Mouse (Mus musculus): ENCODE measurements at regions not wholly inside any gene's neighbourhood (a gene's known extent, or its start where the extent isn't known, plus 50 kb on each side); places are given as distances from the start of the nearest gene placed in this dataset.
A peak's percentile ranks its signal among the peaks of the same experiment; 100 is the strongest.

GRCm38 (mm10) chr6:117000951-117001725 is 167.2 kb upstream of the Cxcl12 start:
- DNase-seq (ENCODE audit: low spot score), result no peak

GRCm38 (mm10) chr6:117012621-117013020 is 155.7 kb upstream of the Cxcl12 start:
- no peak for DNase-seq (ENCODE audit: low spot score)

GRCm38 (mm10) chr6:117015461-117015860 is 152.9 kb upstream of the Cxcl12 start:
- no peak for DNase-seq (ENCODE audit: low spot score)

DNA sequence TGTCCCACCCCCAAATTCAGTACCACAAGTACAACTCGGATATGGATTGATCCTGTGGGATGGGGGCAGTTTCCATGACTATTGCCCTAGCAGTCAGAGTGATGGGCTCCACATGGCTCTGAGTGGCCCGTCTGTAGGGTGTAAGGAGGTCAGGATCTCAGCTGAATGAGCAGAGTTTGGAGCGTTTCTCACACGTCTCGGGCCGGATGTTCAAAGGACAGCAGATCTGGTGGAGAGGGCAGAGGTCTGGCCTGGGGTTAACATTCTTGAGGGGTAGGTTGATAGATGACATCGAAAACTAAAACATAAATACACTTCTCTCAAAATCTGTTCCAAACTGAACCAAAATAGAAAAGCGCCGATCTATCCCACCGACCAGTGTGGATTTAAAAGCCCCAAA is 146.5 kb upstream of the Cxcl12 start:
- no peak for DNase-seq (ENCODE audit: low spot score)

GRCm38 (mm10) chr6:117032042-117032746 is 136.1 kb upstream of the Cxcl12 start:
- no peak for DNase-seq (ENCODE audit: low spot score)

DNA sequence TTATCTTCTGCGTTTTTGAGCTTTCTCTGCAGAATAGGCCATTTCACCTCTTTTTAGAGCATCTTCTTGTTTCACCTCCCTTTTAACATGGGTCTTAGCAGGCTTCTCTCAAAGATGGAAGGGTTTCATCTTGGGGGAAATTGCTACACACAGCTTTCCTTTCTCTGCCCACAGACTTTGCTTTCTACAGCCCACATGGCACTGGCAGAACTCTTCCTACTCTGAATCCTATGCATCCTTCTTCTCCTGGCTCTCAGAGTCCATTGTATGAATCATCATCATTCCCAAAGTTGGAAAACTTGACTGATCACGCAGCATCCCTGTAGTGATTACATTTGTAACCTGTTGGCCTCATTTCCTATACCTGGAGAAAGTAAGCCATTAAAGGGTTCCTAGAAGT is 124.6 kb upstream of the Cxcl12 start:
- no peak for DNase-seq (ENCODE audit: low spot score)

- DNase-seq (ENCODE audit: low spot score), result no peak
Measured at GRCm38 (mm10) chr6:117049459-117050010, 118.8 kb upstream of the Cxcl12 start.

GRCm38 (mm10) chr6:117060688-117061087 is 107.6 kb upstream of the Cxcl12 start:
- DNase-seq (ENCODE audit: low spot score), result peak; percentile 10

GRCm38 (mm10) chr6:117067541-117068305 is 100.6 kb upstream of the Cxcl12 start:
- DNase-seq (ENCODE audit: low spot score), result no peak

- no peak for DNase-seq (ENCODE audit: low spot score)
Measured at GRCm38 (mm10) chr6:117071311-117071710, 97.0 kb upstream of the Cxcl12 start.

DNA sequence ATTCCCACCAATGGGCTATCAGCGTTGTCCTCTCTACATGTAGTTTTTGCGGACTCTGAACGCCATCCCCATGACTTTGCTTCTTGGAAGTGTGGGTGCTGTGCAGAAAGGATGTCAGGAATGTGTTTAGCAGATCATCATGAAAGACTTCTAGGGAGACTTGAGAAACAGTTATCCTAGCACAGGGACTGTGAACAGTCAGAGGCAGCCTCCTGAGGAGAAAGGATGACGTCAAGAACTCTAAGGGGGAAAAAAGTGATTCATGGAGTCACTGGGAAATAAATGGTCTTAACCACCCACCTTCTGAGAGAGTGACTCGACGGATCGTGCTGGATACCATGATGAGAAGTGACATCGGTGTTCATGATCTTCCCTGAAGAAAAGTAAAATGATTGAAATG is 96.5 kb upstream of the Cxcl12 start:
- DNase-seq (ENCODE audit: low spot score), result no peak

DNA sequence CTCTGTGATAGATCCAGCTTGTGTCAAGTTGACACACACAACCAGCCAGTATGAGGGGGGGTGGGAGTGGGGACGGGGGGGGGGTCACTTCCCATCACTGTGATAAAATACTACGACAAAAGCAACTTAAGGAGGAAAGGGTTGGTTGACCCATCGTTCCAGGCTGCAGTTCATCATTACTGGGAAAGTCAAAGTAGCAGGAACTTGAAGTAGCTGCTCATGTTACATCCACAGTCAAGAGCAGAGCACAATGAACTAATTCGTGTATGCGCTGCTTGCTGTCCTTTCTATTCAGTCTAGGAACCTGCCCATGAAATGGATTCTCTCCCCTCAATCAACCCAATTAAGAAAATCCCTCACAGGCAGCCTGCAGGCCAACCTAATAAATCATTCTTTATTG is 88.8 kb upstream of the Cxcl12 start:
- DNase-seq (ENCODE audit: low spot score), result no peak

- DNase-seq (ENCODE audit: low spot score), result peak; percentile 54
Measured at GRCm38 (mm10) chr6:117080973-117081372, 87.4 kb upstream of the Cxcl12 start.

GRCm38 (mm10) chr6:117084211-117084610 is 84.1 kb upstream of the Cxcl12 start:
- no peak for DNase-seq (ENCODE audit: low spot score)

- DNase-seq (ENCODE audit: low spot score), result no peak
Measured at GRCm38 (mm10) chr6:117084833-117085500, 83.4 kb upstream of the Cxcl12 start.

GRCm38 (mm10) chr6:117094742-117095141 is 73.6 kb upstream of the Cxcl12 start:
- DNase-seq (ENCODE audit: low spot score), result no peak

DNA sequence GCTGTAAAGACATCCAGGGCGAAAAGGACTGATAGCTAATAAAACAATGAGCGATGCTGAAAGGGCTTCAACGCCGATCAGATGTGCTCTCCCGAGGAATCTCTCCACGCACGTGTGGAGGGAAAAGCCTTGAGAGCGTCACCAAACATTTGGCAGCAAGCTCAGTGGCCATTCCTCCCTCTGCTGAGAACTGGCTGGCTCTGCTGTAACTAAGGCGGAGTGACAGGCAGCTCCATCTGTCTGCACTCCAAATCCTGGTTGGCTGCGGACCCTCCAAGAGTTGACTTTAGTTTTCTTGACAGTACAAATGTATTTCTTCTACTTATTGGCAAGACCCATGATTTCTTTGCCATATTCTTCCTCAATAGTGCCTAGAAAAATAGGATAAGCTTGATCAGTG is 68.5 kb upstream of the Cxcl12 start:
- no peak for DNase-seq (ENCODE audit: low spot score)

DNA sequence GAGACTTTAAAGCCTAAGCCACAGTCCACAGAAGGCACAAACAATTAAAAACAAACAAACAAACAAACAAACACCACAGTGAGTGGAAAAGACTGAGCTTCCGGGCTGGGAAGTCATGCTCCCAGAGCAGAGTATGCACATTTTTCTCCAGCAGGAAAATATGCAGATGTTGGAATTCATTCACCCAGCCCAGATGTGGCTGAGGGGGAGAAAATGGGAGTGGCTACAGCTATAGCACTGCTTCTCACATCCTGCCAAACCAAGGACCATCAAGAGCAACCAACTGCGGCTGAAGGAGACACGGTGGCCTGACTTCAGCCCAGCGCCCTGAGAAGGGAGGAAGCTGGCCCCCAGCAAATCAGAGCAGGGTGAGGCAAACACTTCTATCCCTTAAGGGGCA is 65.6 kb upstream of the Cxcl12 start:
- no peak for DNase-seq (ENCODE audit: low spot score)

DNA sequence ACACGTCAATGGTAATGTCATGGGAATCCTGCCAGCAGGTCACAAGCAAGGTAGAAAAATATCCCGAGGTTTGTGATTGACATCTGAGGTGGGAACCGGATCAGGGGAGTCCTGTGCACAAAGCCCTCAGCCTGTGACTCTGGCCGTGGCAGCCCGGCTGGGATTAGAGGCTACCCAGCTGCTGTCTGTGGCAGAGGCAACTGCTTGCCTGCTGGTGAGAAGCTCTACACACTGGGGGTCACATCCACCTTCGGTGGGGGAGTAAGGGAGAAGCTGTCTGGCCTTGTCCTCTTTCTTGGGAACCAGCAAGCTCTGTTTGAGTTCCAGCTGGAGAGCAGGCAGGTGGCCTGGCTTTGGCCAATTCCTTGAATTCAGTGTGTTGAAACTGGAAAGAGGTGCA is 64.3 kb upstream of the Cxcl12 start:
- DNase-seq (ENCODE audit: low spot score), result no peak

- no peak for DNase-seq (ENCODE audit: low spot score)
Measured at GRCm38 (mm10) chr6:117104463-117104862, 63.9 kb upstream of the Cxcl12 start.

GRCm38 (mm10) chr6:117105182-117105589 is 63.1 kb upstream of the Cxcl12 start:
- DNase-seq (ENCODE audit: low spot score), result peak; percentile 11

DNA sequence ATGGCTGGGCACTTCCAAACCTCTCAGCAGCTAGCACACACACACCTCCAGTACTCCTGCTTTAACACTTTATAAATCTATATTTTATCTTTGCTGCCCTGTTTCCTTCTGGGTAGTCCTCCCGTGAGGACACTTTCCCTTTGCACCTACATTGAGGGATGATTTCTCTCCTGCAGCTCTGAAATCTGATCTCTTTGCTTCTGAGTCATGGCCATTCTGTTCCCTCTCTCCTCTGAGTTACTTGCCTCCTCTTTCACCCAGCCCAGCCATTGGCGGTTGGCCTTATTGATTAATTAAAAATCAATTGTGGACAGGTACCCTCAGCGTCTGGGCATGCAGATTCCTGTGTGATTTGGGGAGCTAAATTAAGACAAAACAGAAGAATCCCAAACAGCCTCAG is 58.0 kb upstream of the Cxcl12 start:
- no peak for DNase-seq (ENCODE audit: low spot score)
